Mouse (Mus musculus): ENCODE measurements at regions not wholly inside any gene's neighbourhood (a gene's known extent, or its start where the extent isn't known, plus 50 kb on each side); places are given as distances from the start of the nearest gene placed in this dataset.

- DNase-seq (ENCODE audit: extremely low spot score in 1 of 2, low spot score in 1 of 2), result no peak
These were observed 176.2 kb upstream of the Gadl1 start for GRCm38 (mm10) chr9:115733104-115733503.

GRCm38 (mm10) chr9:115739984-115740383, 169.3 kb upstream of the Gadl1 start:
- DNase-seq (ENCODE audit: extremely low spot score in 1 of 2, low spot score in 1 of 2), result no peak

- DNase-seq (ENCODE audit: extremely low spot score in 1 of 2, low spot score in 1 of 2), result no peak
These were observed 162.8 kb upstream of the Gadl1 start for GRCm38 (mm10) chr9:115746436-115746835.

- DNase-seq (ENCODE audit: extremely low spot score in 1 of 2, low spot score in 1 of 2), result no peak
These were observed 148.8 kb upstream of the Gadl1 start for GRCm38 (mm10) chr9:115760496-115760895.

GRCm38 (mm10) chr9:115764136-115764535, 145.1 kb upstream of the Gadl1 start:
- no peak for DNase-seq (ENCODE audit: extremely low spot score in 1 of 2, low spot score in 1 of 2)

- no peak for DNase-seq (ENCODE audit: extremely low spot score in 1 of 2, low spot score in 1 of 2)
These were observed 142.8 kb upstream of the Gadl1 start for GRCm38 (mm10) chr9:115766471-115766870.

GRCm38 (mm10) chr9:115775112-115775511, 134.1 kb upstream of the Gadl1 start:
- DNase-seq (ENCODE audit: extremely low spot score in 1 of 2, low spot score in 1 of 2), result no peak

- DNase-seq (ENCODE audit: extremely low spot score in 1 of 2, low spot score in 1 of 2), result peak in 1 of 2 experiments; percentile 10
These were observed 133.4 kb upstream of the Gadl1 start for GRCm38 (mm10) chr9:115775858-115776257.

- no peak for DNase-seq (ENCODE audit: extremely low spot score in 1 of 2, low spot score in 1 of 2)
These were observed 132.0 kb upstream of the Gadl1 start for GRCm38 (mm10) chr9:115777097-115777864.

- DNase-seq (ENCODE audit: extremely low spot score in 1 of 2, low spot score in 1 of 2), result no peak
These were observed 130.4 kb upstream of the Gadl1 start for GRCm38 (mm10) chr9:115778862-115779261.

GRCm38 (mm10) chr9:115799330-115799729, 109.9 kb upstream of the Gadl1 start:
- no peak for DNase-seq (ENCODE audit: extremely low spot score in 1 of 2, low spot score in 1 of 2)

GRCm38 (mm10) chr9:115800624-115801023, 108.6 kb upstream of the Gadl1 start:
- DNase-seq (ENCODE audit: extremely low spot score in 1 of 2, low spot score in 1 of 2), result no peak

GRCm38 (mm10) chr9:115803071-115803470, 106.2 kb upstream of the Gadl1 start:
- DNase-seq (ENCODE audit: extremely low spot score in 1 of 2, low spot score in 1 of 2), result no peak

- no peak for DNase-seq (ENCODE audit: extremely low spot score in 1 of 2, low spot score in 1 of 2)
These were observed 104.0 kb upstream of the Gadl1 start for GRCm38 (mm10) chr9:115805224-115805623.

- DNase-seq (ENCODE audit: extremely low spot score in 1 of 2, low spot score in 1 of 2), result no peak
These were observed 103.1 kb upstream of the Gadl1 start for GRCm38 (mm10) chr9:115806018-115806702.

GRCm38 (mm10) chr9:115840186-115840585, 69.1 kb upstream of the Gadl1 start:
- no peak for DNase-seq (ENCODE audit: extremely low spot score in 1 of 2, low spot score in 1 of 2)

GRCm38 (mm10) chr9:115840791-115841190, 68.5 kb upstream of the Gadl1 start:
- no peak for DNase-seq (ENCODE audit: extremely low spot score in 1 of 2, low spot score in 1 of 2)

GRCm38 (mm10) chr9:115841684-115842083, 67.6 kb upstream of the Gadl1 start:
- no peak for DNase-seq (ENCODE audit: extremely low spot score in 1 of 2, low spot score in 1 of 2)

- no peak for DNase-seq (ENCODE audit: extremely low spot score in 1 of 2, low spot score in 1 of 2)
These were observed 64.9 kb upstream of the Gadl1 start for GRCm38 (mm10) chr9:115844340-115844739.

GRCm38 (mm10) chr9:115845091-115845490, 64.2 kb upstream of the Gadl1 start:
- DNase-seq (ENCODE audit: extremely low spot score in 1 of 2, low spot score in 1 of 2), result no peak

- no peak for DNase-seq (ENCODE audit: extremely low spot score in 1 of 2, low spot score in 1 of 2)
These were observed 61.8 kb upstream of the Gadl1 start for GRCm38 (mm10) chr9:115847289-115848074.

Measured in frontal cortex, adult 2 months (tissue).